Mouse (Mus musculus): ENCODE data around the gene Mc1r.

- no peak for TF ChIP-seq CTCF (IDR thresholded peaks at IDR 0.05; ENCODE audit: insufficient read depth, low read length)
- no peak for TF ChIP-seq POLR2A (IDR thresholded peaks at IDR 0.05; ENCODE audit: borderline replicate concordance, extremely low read depth, low read depth, low read length)
These were observed 25.5 kb downstream of the Mc1r start for GRCm38 (mm10) chr8:123432381-123432780.
